13 mouse cellular contexts compared by ENCODE assay signal in genomic region chr6:88743601-88744291, GRCm38 (mm10). TPM values are rescaled to one million over a fixed set of nuclear protein-coding genes. Genes with fewer than 3 reads are reported as not detected.
DNase-seq lines count a peak whose midpoint lies in the region; ATAC-seq and TF ChIP-seq lines count a peak whose summit lies in the region.
"Had no signal": no experiment of that assay in that cellular context is flagged by ENCODE, and none has a peak within 500 bp of the region (broad histone marks: within the 10 kb centered on the region; RNA-seq: fewer than 3 reads in every experiment).

No protein-coding gene starts in this region.

- DNase-seq in forebrain, embryonic 10.5 days (ENCODE audit: extremely low spot score, low spot score), result no peak
- DNase-seq in lung, postnatal 10 days, result no peak
- peak; percentile 58 for DNase-seq in retina, embryonic 14.5 days (ENCODE audit: low spot score)
- DNase-seq in right cerebral cortex, postnatal 36 days (ENCODE audit: low spot score in 2 of 2), result no peak
- DNase-seq in heart, adult 2 months, result no peak
- DNase-seq: adrenal gland, adult 8-10 months; gastrocnemius, postnatal 14 days; heart, postnatal 14 days; thymus, postnatal 36 days had no signal

- no peak for TF ChIP-seq CTCF in heart, adult 2 months (IDR thresholded peaks at IDR 0.05)

- H3K27me3 ChIP-seq in forebrain, embryonic 10.5 days (ENCODE audit: poor library complexity, severe bottlenecking), result no peaks in the 10 kb centered on the region
- H3K27me3 ChIP-seq in forebrain, embryonic 12.5 days, result no peaks in the 10 kb centered on the region
- H3K27me3 ChIP-seq in lung, embryonic 16.5 days (ENCODE audit: control insufficient read depth, insufficient read depth, low read depth, low read length), result no peaks in the 10 kb centered on the region
- no peaks in the 10 kb centered on the region for H3K27me3 ChIP-seq in hindbrain, embryonic 16.5 days (replicated peaks; ENCODE audit: control insufficient read depth, insufficient read depth, low read length)
- H3K27me3 ChIP-seq in heart, adult 2 months (ENCODE audit: control insufficient read depth, insufficient read depth, low read length), result no peaks in the 10 kb centered on the region

- WGBS in forebrain, embryonic 10.5 days, result 81% methylated on average over 14 of the region's 14 CpGs
- 72% methylated on average over 14 of the region's 14 CpGs for WGBS in forebrain, embryonic 12.5 days
- 58% methylated on average over 14 of the region's 14 CpGs for WGBS in lung, embryonic 16.5 days
- WGBS in hindbrain, embryonic 16.5 days, result 44% methylated on average over 14 of the region's 14 CpGs
- 60% methylated on average over 14 of the region's 14 CpGs for WGBS in heart, adult 2 months

- peaks cover 8% of the 10 kb centered on the region; the same call in 1 of the 2 replicates for H3K4me1 ChIP-seq in forebrain, embryonic 10.5 days
- H3K4me1 ChIP-seq in forebrain, embryonic 12.5 days, result peaks cover 9% of the 10 kb centered on the region; the same call in 1 of the 2 replicates
- H3K4me1 ChIP-seq in lung, embryonic 16.5 days (replicated peaks; ENCODE audit: control insufficient read depth, insufficient read depth, low read length), result peaks cover 7% of the 10 kb centered on the region; the same call in 1 of the 2 replicates
- H3K4me1 ChIP-seq in hindbrain, embryonic 16.5 days (ENCODE audit: control insufficient read depth, insufficient read depth, low read depth, low read length), result peaks cover 19% of the 10 kb centered on the region
- H3K4me1 ChIP-seq in heart, adult 2 months (ENCODE audit: control insufficient read depth, insufficient read depth, low read length), result peaks cover 11% of the 10 kb centered on the region

- H3K9ac ChIP-seq in forebrain, embryonic 12.5 days, result no peak overlapping the region
- H3K9ac ChIP-seq in lung, embryonic 16.5 days (ENCODE audit: low read length), result no peak overlapping the region
- no peak overlapping the region; the same call in 1 of the 2 replicates for H3K9ac ChIP-seq in hindbrain, embryonic 16.5 days (ENCODE audit: low read depth, low read length)
- H3K9ac ChIP-seq in heart, adult 2 months (ENCODE audit: low read depth, low read length), result no peak overlapping the region

- H3K9me3 ChIP-seq in forebrain, embryonic 10.5 days, result no peaks in the 10 kb centered on the region
- H3K9me3 ChIP-seq in forebrain, embryonic 12.5 days, result no peaks in the 10 kb centered on the region
- no peaks in the 10 kb centered on the region for H3K9me3 ChIP-seq in lung, embryonic 16.5 days (ENCODE audit: control insufficient read depth, low read length)
- no peaks in the 10 kb centered on the region for H3K9me3 ChIP-seq in hindbrain, embryonic 16.5 days (ENCODE audit: control insufficient read depth, low read length)

- no peak overlapping the region for H3K4me2 ChIP-seq in forebrain, embryonic 12.5 days
- H3K4me2 ChIP-seq in lung, embryonic 16.5 days (ENCODE audit: low read depth, low read length), result no peak overlapping the region
- no peak overlapping the region for H3K4me2 ChIP-seq in hindbrain, embryonic 16.5 days (ENCODE audit: low read length)
- H3K4me2 ChIP-seq: liver, embryonic 11.5 days had no signal

- H3K79me2 ChIP-seq in heart, adult 2 months (replicated peaks; ENCODE audit: control insufficient read depth, insufficient read depth, low read length), result no peaks in the 10 kb centered on the region

- H3K36me3 ChIP-seq in forebrain, embryonic 10.5 days (replicated peaks), result no peaks in the 10 kb centered on the region
- no peaks in the 10 kb centered on the region for H3K36me3 ChIP-seq in forebrain, embryonic 12.5 days (replicated peaks)
- H3K36me3 ChIP-seq in lung, embryonic 16.5 days (ENCODE audit: control insufficient read depth, insufficient read depth, low read length), result peaks cover 6% of the 10 kb centered on the region; the same call in 1 of the 2 replicates
- no peaks in the 10 kb centered on the region for H3K36me3 ChIP-seq in hindbrain, embryonic 16.5 days (ENCODE audit: control insufficient read depth, insufficient read depth, low read length)
- H3K36me3 ChIP-seq in heart, adult 2 months (ENCODE audit: control insufficient read depth, insufficient read depth, low read length), result no peaks in the 10 kb centered on the region

- ATAC-seq in forebrain, embryonic 12.5 days (ENCODE audit: low FRiP score), result no peak
- ATAC-seq in lung, embryonic 16.5 days (ENCODE audit: low read depth), result peak; percentile 47; the same call in 1 of the 2 replicates
- ATAC-seq in hindbrain, embryonic 16.5 days, result peak; percentile 67

- no peak for TF ChIP-seq EP300 in heart, adult 2 months (IDR thresholded peaks at IDR 0.05; ENCODE audit: insufficient read depth, low read depth, low read length)

- H3K27ac ChIP-seq in forebrain, embryonic 10.5 days, result peak overlapping the region; percentile 20; the same call in 1 of the 2 replicates
- no peak overlapping the region for H3K27ac ChIP-seq in forebrain, embryonic 12.5 days
- H3K27ac ChIP-seq in lung, embryonic 16.5 days (ENCODE audit: low read length), result peak overlapping the region; percentile 19; the same call in 1 of the 2 replicates
- 0 out of 2 replicates have a peak overlapping the region, but pooled peaks have one; percentile 3 for H3K27ac ChIP-seq in hindbrain, embryonic 16.5 days (ENCODE audit: low read depth, low read length)
- H3K27ac ChIP-seq in heart, adult 2 months, result no peak overlapping the region

- no peak for TF ChIP-seq POLR2A in heart, adult 2 months (IDR thresholded peaks at IDR 0.05; ENCODE audit: insufficient read depth, low read depth, low read length)

- no peak overlapping the region for H3K4me3 ChIP-seq in forebrain, embryonic 10.5 days
- H3K4me3 ChIP-seq in forebrain, embryonic 12.5 days (replicated peaks), result no peak overlapping the region
- H3K4me3 ChIP-seq in lung, embryonic 16.5 days (ENCODE audit: low read length), result no peak overlapping the region
- no peak overlapping the region for H3K4me3 ChIP-seq in hindbrain, embryonic 16.5 days (ENCODE audit: low read length)
- no peak overlapping the region for H3K4me3 ChIP-seq in heart, adult 2 months

- intact Hi-C loops in heart, adult 2 months (cut with DNase I), result no loop called here

RNA-seq across cellular contexts. Expression of gene Mgll, which starts 19.5 kb away (rescaled TPM):
- polyA plus RNA-seq in forebrain, embryonic 10.5 days (2016; fragmentation: Nextera tagmentation; extraction: Ambion mirVana), result 5.8 and 7.4 TPM in 2 replicates
- polyA plus RNA-seq in forebrain, embryonic 12.5 days (2016; fragmentation: Nextera tagmentation; extraction: Ambion mirVana), result 3.5 and 5.5 TPM in 2 replicates
- 73.2 and 79.8 TPM in 2 replicates for polyA plus RNA-seq in lung, embryonic 16.5 days (2015; fragmentation: Nextera tagmentation; extraction: Ambion mirVana)
- polyA plus RNA-seq in hindbrain, embryonic 16.5 days (2015; fragmentation: Nextera tagmentation; extraction: Ambion mirVana), result 79.1 and 96.8 TPM in 2 replicates
- 100 to 1,000 TPM in 1 of 2 experiments, 10 to 100 TPM in 1; 88.7 to 102 TPM for total RNA-seq in heart, adult 2 months (2021)
- 146 and 188 TPM in 2 replicates for polyA plus RNA-seq in heart, adult 2 months (2012; rRNA removed)

Comparison
In these comparisons a context has a peak if more than half of its experiments do, and no peak if none do; other contexts are left out.
1. H3K27ac ChIP-seq: peak in forebrain, embryonic 10.5 days (single experiment), lung, embryonic 16.5 days (single experiment) and hindbrain, embryonic 16.5 days (single experiment); none in forebrain, embryonic 12.5 days (single experiment) and heart, adult 2 months (single experiment).